Mouse (Mus musculus): ENCODE results near the gene Oas1a. TPM values are rescaled to one million over a fixed set of nuclear protein-coding genes. Genes with fewer than 3 reads are reported as not detected.
"Not testable (repeated sequence)": the region's sequence is repeated elsewhere in the genome, so short reads cannot be mapped to it uniquely, and the experiment has no call there.

The Oas1a gene
- total RNA-seq, 1 experiment from 2014 or later: 0.52 TPM

DNA sequence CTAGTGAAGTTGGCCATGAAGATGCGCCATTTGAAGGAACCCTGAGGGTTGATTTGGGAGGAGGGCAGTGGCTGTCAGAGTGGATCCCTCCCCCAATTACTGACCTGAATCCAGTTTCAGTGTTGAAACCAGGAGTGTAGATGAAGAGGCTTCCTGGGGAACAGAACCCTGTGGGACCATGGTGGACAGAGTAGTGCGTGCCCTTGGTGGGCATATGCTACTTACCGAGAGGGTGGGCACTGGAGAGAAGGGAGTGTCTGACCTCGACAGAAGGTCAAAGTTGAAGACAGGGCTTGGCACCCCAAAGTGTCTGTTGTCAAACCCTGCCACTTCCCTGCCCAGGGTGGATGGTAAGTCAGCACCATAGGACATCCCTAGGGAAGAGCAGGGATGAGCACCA is 13.5 kb downstream of the Oas1a start:
- not testable (repeated sequence) for DNase-seq

DNA sequence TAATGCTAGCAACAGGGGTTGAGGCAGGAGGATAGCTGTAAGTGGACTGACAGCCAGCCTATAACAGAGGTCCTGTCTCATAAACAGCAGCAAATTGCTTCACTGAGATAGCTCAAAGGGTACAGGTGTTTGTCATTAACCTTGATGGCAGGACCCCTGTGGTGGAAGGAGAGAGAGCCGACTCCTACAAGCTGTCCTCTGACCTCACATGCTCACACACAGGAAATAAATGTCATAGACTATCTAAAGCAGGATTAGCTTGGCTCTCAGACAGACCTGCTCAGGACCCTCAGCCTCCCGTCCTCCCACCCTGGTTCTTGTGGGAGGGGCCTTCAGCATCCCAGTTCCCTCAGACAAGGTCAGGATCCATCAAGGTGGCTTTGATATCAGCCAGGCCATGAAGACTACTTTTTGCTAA is 15.1 kb downstream of the Oas1a start:
- DNase-seq: no peak

DNA sequence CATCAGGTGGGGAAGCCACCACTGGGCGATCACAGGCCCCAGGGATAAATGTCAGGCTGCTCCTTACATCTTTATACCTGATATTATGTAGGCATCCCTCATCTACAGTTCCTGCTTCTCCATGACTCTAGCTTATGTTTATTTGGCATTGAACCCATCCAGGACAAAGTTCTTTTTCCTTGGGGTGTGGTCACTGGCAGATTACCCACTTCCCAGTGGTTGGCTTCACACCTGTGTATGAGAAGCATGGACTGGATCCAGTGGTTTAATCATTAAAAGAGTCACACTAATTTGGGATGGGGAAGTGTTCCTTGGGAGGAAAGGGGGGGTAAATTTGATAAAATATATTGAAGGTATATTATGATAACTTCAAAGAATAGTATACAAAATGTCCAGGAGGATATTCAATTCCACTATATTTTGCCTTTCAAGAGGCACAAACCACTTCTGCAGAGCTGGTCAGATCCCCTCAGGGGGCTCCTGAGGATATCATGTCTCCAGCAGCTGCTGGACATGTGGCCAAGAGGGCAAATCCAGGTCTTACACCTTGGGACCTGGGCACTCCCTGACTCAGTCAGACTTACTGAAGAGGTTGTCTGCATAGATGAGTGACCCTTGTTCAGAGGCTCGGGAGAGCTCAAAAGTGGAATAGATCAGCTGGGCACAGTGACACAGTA is 15.6 kb downstream of the Oas1a start:
- DNase-seq: not testable (repeated sequence)

DNA sequence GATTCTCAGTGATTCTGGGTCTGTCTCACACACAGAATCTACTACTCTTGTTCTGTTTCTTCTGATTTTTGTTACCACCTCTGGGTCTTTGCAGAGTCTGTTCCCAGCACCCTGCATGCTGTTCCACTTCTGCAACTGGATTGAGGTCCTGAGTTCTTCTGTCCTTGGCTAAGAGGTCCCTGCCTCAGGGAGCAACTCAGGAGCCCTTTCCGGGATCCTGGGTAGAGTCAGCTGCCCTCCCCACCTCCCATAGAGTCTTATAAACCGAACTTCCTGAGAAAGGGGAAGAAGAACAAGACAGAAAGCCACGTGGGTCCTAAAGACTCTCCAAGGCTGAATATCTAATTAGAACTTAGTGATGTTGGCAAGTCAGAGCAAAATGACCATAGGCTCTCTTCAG is 16.3 kb downstream of the Oas1a start:
- DNase-seq: no peak

DNA sequence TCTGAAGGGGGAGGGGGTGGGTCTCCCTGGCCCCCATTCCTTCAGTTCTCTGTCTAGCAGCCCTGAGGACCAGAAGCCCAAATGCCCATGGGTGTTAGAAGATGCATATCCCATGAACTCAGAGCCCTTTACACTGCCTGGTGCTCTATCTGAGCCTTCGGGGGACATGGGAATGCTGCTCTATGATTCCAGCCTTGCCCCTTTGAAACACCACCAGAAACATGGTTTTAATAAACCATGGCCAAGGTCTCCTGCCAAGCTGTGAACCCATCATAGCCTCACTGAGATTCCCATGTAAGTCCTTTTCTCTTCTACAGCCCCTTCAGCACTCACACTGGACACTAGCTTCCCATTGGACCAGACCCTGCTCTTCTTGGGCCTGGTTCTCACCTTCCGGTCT is 17.3 kb downstream of the Oas1a start:
- DNase-seq: no peak

DNA sequence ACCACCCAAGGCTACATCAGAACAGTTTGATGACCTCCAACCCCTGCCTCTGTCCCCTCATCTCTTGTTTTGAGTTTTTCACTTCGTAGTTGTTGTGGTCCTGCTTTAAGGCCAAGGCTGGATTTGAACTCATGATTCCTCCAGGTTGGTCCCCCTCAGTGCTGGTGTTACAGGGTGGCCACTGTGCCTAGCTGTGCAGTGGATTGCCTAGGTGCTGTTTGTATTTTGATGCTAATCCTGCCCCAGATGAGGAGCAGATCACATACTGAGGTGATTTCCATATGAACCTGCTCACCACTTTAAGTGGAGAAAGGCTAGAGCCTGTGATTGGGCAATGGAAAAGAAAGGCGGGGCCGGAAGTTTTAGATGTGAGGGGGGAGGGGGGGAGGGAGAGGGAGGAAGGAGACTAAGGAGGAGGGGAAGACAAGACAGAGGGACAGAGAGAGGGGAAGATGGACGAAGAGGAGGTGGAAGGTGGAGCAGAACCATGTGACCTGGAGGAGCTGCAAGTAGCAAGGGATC is 19.0 kb downstream of the Oas1a start:
- DNase-seq: not testable (repeated sequence)

DNA sequence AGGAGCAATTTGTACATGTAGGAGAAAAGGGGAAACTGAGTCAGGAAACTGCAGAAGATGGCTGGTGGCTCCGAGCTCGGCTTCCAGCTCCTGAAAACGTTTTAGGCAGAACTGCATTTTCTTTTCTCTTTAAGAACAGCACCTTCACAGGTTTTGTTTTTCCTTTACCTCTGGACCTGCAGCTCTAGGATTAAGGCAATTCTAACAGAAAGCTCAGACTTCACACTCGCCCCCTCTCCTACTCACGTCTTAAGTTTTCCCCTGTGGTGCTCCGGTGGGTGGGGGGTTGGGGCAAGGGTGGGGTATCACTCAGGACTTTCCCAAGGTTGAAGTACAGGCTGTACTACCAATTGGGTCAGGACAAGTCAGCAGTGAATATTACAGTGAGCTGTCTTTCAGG is 19.5 kb downstream of the Oas1a start:
- no peak for DNase-seq

DNA sequence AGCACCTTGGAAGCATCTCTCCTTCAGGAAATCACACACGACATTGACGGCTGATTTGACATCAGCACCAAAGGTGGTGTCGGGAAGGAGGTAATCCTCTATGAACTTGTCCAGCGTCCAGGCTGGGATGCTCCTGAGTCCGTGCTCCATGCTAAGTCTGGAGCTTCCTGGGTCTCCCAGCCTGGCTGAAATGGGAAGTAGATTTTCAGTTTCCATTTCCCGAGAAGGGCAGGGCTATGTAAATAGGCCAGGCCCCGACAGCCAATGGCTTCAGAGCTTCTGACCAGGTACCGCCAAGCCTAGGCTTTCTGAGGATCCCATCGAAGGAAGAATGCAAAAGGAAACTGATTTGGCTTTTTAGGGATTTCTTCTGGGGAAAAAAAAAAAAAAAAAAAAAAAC is 19.9 kb downstream of the Oas1a start, which contains the start of gene Oas1g:
Gene Oas1g, minus strand, starts transcription at position 201 of the 400 bp plus-strand sequence.
- DNase-seq: not testable (repeated sequence)

DNA sequence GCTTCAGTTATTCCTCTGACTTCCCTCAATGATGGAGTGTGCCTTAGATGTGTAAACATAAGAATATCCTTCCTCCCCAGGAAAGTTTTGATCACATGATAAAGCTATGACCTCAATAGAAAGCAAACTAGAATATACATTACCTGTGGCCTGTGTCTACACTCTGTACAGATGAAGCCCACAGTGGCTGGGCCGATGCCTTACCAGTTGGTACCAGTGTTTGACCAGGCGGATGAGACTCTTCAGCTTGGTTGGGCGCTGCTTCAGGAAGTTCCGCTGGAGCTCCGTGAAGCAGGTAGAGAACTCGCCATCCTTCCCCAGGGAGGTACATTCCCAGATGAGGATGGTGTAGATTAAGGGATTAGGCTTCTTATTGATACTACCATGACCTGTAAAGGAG is 25.6 kb downstream of the Oas1a start:
- DNase-seq: not testable (repeated sequence)

DNA sequence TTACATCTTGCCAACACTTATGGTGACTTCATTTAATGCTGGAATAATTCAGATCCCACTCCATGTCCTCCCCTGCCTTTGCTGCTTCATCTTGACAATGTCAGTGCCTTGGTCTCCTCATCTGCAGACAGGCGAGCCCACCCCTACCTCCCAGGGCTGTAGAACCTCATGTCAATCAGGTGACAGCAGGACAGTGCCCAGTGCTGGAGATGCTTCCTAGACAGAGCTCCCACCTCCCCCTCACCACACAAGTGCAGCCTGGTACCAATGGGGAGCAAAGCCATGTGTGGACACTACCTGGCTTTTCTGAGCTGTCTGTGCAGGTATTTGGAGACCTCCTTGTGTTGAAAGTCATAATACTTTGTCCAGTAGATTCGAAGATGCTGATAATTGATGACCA is 28.5 kb downstream of the Oas1a start:
- DNase-seq: not testable (repeated sequence)

DNA sequence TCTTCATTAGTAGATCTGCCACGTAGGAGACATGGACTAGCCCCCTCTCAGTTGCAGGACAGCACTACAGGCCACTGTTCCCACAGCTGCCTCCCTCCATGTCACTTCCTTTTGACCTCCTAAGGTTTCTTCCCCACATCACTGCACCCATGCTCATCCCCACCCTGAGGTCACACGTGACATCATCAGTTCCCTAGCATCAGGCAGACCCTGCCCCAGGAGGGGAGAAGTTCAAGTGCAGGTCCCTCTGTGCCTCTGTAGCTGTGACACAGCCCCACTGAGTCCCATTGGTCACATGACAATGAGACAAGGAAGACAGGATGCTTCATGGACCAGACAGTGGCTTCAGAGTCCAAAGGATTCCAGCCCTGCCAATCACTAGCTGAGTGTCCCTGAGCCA is 29.9 kb downstream of the Oas1a start:
- not testable (repeated sequence) for DNase-seq

DNA sequence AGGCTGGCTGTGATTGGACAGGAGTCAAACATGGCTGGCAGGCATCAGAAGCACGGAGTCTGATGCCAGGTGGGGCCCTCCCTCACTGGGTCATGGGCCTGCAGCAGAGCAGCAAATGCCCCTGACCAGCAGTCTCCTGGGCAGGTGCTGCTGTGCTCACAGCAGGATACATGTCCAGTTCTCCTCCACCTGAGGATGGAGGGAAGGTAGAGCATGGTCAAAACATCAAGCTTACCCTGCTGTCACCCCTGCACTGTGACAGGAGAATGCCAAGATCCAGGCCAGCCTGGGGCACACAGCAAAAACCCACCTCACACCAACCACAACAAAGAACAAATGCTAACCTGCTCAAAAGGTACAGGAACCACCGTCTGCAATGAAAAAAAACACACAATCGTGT is 30.5 kb downstream of the Oas1a start:
- DNase-seq: not testable (repeated sequence)

DNA sequence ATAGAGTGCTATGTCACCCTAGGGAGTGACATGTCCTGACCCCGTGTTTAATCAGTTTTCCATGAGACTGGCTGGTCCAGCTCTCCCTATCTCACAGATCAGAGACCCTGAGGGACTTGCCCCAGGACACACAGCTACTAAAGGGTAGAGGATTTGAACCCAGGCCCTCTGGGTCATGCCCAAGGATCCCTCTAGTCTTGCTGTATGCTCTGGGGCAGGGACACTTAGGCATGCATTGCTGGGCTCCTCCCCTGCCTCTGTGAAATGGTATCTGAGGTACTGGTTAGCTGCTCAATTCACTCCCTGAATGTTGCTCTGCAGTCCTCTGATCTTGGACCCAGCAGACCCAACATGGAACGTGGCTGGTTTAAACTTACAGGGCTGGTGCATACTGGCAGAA is 35.9 kb downstream of the Oas1a start:
- no peak for DNase-seq

DNA sequence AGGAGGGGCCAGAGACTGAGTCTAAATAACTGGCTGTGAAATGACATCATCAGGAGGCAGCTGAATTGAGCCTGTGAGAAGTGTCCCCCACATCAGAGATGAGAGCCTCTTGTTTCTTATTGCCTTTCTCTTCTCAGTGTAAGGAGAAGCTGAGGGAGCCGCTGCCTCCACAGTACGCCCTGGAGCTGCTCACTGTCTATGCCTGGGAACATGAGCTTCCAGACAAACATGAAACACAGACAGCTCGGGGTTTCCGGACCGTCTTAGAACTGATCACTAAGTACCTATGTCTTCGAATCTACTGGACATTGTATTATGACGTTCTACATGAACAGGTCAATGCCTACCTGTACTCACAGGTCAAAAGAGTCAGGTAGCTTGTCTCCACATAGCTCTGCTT is 36.5 kb downstream of the Oas1a start:
- DNase-seq: no peak

DNA sequence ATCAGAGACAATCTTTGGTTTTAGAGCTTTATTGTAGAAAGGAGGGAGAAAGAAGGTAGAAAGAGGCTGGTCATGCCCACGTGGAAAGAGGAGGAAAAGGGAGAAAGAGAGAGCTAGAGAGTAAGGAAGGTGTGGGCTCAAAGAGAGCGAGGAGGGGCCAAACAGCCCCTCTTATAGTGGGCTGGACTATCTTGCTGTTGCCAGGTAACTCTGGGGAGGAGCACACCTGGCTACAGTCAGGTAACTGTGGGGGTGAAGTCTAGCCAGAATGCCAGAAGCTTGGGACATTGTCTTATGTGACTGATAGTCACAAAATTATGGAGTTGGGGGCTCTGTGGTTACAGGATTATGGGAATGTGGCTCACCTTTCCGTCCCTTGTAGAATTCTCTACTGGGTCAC is 37.2 kb downstream of the Oas1a start:
- no peak for DNase-seq

DNA sequence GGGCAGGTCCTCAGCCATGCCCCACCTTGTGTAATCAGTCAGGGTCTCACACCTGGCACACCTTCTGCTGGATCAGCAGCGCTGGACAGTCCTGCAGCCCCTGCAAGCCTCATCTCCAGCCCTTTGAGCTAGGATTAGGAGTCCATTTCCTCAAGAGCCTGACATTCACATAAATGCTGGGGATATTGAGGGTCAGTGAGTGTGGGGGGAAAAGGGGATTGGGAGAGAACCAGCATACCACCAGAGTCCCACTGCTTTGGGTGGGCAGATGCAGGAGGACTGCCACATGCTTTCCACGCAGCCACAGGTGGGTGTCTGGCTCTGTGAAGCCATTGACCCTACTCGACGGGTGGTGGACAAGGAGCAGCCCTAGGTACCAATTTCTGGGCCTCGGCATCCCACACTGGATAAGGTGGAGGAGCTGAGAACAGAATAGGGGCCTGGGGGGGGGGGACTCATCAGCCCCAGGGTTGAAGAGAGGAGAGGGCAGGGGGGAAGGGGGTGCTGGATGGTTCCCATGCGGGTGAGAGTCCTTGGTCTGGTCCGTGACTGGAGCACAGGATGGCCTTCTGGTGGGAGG is 37.8 kb downstream of the Oas1a start:
- DNase-seq: no peak

DNA sequence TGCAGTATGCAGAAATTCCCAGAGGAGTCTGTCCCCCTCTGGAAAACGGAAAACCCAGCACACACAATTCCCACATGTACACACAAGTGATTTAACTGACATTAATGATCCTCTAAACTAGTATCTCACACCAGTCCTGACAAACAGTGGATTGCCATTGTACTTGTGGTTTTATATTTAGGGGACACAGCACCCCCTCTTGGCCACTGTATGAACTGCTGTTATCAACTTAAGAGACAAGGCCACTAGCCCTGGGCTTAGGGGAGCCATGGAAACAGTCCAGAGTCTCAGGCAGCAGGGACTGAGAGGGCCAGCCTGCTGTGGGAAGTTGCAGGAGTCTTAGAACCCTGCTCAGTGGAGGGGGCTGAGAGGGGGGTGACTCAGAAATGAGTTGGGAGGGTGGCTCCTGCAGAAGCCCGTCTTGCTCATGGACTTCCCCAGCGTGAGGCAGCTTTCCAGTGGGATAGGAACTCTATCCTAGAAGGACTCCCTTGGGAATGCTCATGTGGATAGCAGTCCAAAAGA is 41.9 kb downstream of the Oas1a start:
- DNase-seq: no peak

DNA sequence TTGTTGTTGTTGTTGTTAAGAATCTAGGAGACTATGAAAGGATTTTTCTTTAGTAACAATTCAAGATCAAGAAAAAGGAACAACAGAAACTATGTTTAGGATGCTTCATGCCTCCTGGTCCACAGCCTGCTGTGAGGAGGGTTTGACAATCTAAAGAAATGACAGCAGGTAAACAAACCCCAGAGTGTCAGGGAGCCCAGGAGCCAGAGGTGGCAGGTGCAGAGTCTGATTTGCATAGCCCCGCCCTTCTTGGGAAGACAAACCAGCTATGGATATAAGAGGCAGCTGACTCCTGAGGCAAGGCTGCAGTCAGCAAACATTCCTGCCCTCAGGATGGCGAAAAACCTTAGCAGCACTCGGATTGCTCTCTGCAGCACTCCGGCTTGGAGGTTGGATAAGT is 46.2 kb downstream of the Oas1a start, which contains the start of gene Oas1h:
Gene Oas1h, plus strand, starts transcription at position 301 of the 400 bp plus-strand sequence.
- DNase-seq: no peak

DNA sequence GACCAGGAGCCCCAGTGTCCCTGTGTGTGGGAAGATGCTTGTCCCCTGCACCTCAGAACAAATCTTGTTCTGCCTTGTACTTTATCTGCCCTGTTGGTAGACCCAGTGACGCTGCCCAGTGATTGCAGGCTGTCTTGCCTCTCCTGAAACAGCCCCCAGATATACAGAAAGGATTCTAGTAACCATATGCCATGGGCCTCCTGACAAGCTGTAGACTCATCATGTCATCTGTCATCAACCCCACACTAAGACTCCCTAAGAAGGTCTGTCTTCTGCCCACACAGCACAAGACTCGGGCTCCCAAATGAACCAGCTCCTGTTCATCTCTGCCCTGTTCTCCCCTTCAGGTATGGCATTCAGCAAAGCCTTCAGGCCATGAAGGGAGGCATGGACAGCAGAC is 48.1 kb downstream of the Oas1a start:
- no peak for DNase-seq

DNA sequence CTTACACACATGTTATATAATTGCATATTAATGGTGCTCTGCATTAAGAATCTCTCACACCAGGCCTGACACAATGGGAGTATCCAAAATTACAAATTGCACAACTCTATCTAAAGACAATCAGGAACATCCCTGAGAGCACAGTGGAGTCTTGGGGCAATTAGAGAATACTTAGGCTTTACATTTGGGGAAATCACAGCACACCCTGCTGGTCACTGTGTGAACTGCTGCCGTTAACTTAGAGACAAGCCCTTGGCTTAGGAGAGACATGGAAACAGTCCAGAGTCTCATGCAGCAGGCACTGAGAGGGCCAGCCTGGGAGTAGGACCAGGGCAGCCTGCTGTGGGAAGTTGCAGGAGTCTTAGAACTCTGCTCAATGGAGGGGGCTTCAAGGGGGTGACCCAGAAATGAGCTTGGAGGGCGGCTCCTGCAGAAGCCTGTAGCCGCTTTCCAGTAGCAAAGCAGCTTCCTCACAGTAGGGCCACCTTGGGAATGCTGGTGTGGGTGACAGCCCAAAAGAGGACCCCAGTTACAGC is 57.7 kb downstream of the Oas1a start:
- peak; percentile 51 for DNase-seq

DNA sequence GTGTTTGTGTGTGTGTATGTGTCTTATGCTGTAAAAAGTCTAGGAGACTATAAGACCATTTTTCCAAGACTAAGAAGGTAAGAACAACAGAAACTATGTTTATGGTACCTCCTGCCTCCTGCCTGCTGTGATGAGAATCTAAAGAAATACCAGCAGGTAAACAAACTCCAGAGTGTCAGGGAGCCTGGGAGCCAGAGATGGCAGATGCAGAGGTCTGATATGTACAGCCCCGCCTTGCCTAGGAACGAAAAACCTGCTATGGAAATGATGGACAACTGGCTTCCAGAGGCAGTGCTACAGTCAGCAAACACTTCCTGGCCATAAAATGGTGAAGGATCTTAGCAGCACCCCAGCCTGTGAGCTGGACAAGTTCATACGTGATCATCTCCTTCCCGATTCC is 60.3 kb downstream of the Oas1a start, which contains the start of gene Oas1f:
Gene Oas1f, plus strand, starts transcription at position 301 of the 400 bp plus-strand sequence.
- DNase-seq: no peak

All from adrenal gland, postnatal 14 days (tissue).